Mouse (Mus musculus) ES-Bruce4 (cell line): Measurements from ENCODE around the gene Lrrc28.

Experiments
- CTCF ChIP-seq: IDR thresholded peaks from one replicate; pipeline ENCODE4 v1.8.1; 2011; ENCODE audit warnings: low read depth, low read length
- EP300 ChIP-seq: IDR thresholded peaks from 2 replicates; pipeline ENCODE4 v1.6.1; 2011; ENCODE audit warnings: low read depth, low read length; ENCODE audit not compliant: insufficient read depth
- POLR2A ChIP-seq: IDR thresholded peaks from one replicate; pipeline ENCODE4 v1.8.1; 2011; ENCODE audit warnings: low read length; ENCODE audit not compliant: insufficient read depth

DNA sequence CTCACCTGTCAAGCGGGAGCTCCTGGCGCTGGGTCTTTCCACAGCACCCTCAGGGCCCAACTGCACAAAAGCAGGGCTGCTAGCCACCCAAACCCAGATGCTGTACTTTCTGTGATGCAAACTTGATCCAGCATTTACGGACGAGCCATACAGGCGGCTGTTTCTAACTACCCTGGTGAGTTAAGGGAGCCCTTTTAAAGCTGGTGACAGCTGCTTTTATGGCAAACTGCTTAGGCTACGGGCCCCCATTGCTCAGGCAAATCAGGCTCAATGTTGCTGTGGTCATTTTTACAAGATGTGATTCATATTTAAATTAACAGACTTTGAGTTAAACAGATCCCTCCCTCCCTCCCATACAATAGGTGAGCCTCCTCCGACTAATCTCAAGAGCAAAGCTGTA is 121.7 kb downstream of the Lrrc28 start:
- no peak for TF ChIP-seq POLR2A
- no peak for TF ChIP-seq CTCF
- TF ChIP-seq EP300: no peak
